In the genomic region with DNA sequence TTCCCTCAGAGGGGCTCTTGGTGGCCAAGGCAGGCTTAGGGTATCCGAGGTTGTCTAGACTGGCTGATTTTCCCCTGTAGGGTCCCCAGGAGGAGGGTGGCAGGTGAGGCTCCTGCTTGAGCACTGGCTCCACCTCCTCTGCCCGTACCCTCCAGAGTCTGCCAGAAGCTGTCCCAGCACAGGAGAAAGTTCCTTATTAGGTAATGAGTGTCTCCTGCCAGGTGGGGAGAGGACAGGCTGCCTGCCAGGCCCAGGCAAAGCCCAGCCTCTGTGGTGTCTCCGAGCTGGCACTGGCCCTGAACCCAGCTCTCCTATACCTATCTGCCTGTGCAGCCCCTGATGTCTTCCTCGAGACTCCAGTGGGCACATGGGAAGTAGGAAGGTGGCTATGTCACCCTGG, we compare ENCODE assay signal across 25 mouse cellular contexts. TPM values are rescaled to one million over a fixed set of nuclear protein-coding genes. Genes with fewer than 3 reads are reported as not detected.
DNase-seq lines count a peak whose midpoint lies in the region; ATAC-seq lines count a peak whose summit lies in the region.
"Had no signal": no experiment of that assay in that cellular context is flagged by ENCODE, and none has a peak within 500 bp of the region (broad histone marks: within the 10 kb centered on the region; RNA-seq: fewer than 3 reads in every experiment).

No protein-coding gene starts in this region.

- no peak for DNase-seq in heart, embryonic 10.5 days (ENCODE audit: low spot score)
- no peak for DNase-seq in embryonic facial prominence, embryonic 10.5 days (ENCODE audit: low spot score)
- no peak for DNase-seq in limb, embryonic 10.5 days (ENCODE audit: low spot score)
- peak; percentile 79 for DNase-seq in lung, postnatal 25 days (ENCODE audit: low spot score)
- no peak for DNase-seq in midbrain, embryonic 10.5 days (ENCODE audit: low spot score)
- DNase-seq in adrenal gland, adult 8-10 months, result no peak
- DNase-seq: adrenal gland, postnatal 36 days; cerebellum, adult 18-20 months; gastrocnemius, postnatal 36 days; midbrain, embryonic 14.5 days; right cerebral cortex, postnatal 14 days; thymus, postnatal 25 days had no signal

- H3K4me3 ChIP-seq in heart, embryonic 10.5 days, result no peak overlapping the region
- no peak overlapping the region for H3K4me3 ChIP-seq in heart, embryonic 11.5 days (ENCODE audit: low read depth, low read length)
- H3K4me3 ChIP-seq in embryonic facial prominence, embryonic 10.5 days, result no peak overlapping the region
- H3K4me3 ChIP-seq in limb, embryonic 10.5 days, result no peak overlapping the region
- no peak overlapping the region for H3K4me3 ChIP-seq in midbrain, embryonic 10.5 days
- H3K4me3 ChIP-seq in intestine, embryonic 15.5 days (replicated peaks), result no peak overlapping the region
- H3K4me3 ChIP-seq: erythroblast, embryonic 14.5 days; forebrain, embryonic 13.5 days; heart, embryonic 12.5 days; hindbrain, embryonic 15.5 days; limb, embryonic 12.5 days; neural tube, embryonic 15.5 days had no signal

- H3K27ac ChIP-seq in heart, embryonic 10.5 days, result 0 out of 2 replicates have a peak overlapping the region, but pooled peaks have one; percentile 50
- H3K27ac ChIP-seq in heart, embryonic 11.5 days (ENCODE audit: low read depth, low read length), result no peak overlapping the region
- H3K27ac ChIP-seq in embryonic facial prominence, embryonic 10.5 days (replicated peaks), result peak overlapping the region; percentile 40; the same call in 1 of the 2 replicates
- H3K27ac ChIP-seq in limb, embryonic 10.5 days, result peak overlapping the region; percentile 17; the same call in 1 of the 2 replicates
- H3K27ac ChIP-seq in midbrain, embryonic 10.5 days (replicated peaks), result no peak overlapping the region
- H3K27ac ChIP-seq in intestine, embryonic 15.5 days, result no peak overlapping the region
- H3K27ac ChIP-seq: forebrain, embryonic 13.5 days; hindbrain, embryonic 15.5 days; limb, embryonic 12.5 days; liver, embryonic 14.5 days; neural tube, embryonic 15.5 days had no signal

- no peaks in the 10 kb centered on the region for H3K9me3 ChIP-seq in heart, embryonic 10.5 days
- H3K9me3 ChIP-seq in heart, embryonic 11.5 days (replicated peaks; ENCODE audit: control insufficient read depth, low read length), result no peaks in the 10 kb centered on the region
- no peaks in the 10 kb centered on the region for H3K9me3 ChIP-seq in embryonic facial prominence, embryonic 10.5 days
- H3K9me3 ChIP-seq in limb, embryonic 10.5 days (replicated peaks), result no peaks in the 10 kb centered on the region
- no peaks in the 10 kb centered on the region for H3K9me3 ChIP-seq in midbrain, embryonic 10.5 days (replicated peaks)
- H3K9me3 ChIP-seq in intestine, embryonic 15.5 days, result no peaks in the 10 kb centered on the region
- H3K9me3 ChIP-seq: forebrain, embryonic 13.5 days; heart, embryonic 12.5 days; hindbrain, embryonic 15.5 days; limb, embryonic 12.5 days; neural tube, embryonic 15.5 days had no signal

- no peak overlapping the region for H3K9ac ChIP-seq in heart, embryonic 11.5 days (ENCODE audit: low read depth, low read length)
- no peak overlapping the region for H3K9ac ChIP-seq in intestine, embryonic 15.5 days
- H3K9ac ChIP-seq: forebrain, embryonic 13.5 days; heart, embryonic 12.5 days; hindbrain, embryonic 15.5 days; liver, embryonic 14.5 days; neural tube, embryonic 15.5 days had no signal

- WGBS in heart, embryonic 10.5 days, result 64% methylated on average over 4 of the region's 4 CpGs
- 58% methylated on average over 4 of the region's 4 CpGs for WGBS in heart, embryonic 11.5 days (ENCODE audit: insufficient replicate concordance)
- WGBS in embryonic facial prominence, embryonic 10.5 days, result 67% methylated on average over 4 of the region's 4 CpGs
- 71% methylated on average over 4 of the region's 4 CpGs for WGBS in limb, embryonic 10.5 days
- WGBS in midbrain, embryonic 10.5 days, result 63% methylated on average over 4 of the region's 4 CpGs
- 64% methylated on average over 4 of the region's 4 CpGs for WGBS in intestine, embryonic 15.5 days

- ATAC-seq in heart, embryonic 11.5 days (replicated peaks; ENCODE audit: insufficient number of reproducible peaks, low FRiP score, low TSS enrichment), result no peak
- no peak for ATAC-seq in intestine, embryonic 15.5 days
- ATAC-seq: forebrain, embryonic 13.5 days; intestine, embryonic 16.5 days had no signal

- H3K4me2 ChIP-seq in heart, embryonic 11.5 days, result no peak overlapping the region
- H3K4me2 ChIP-seq in intestine, embryonic 15.5 days (replicated peaks), result no peak overlapping the region
- H3K4me2 ChIP-seq: forebrain, embryonic 13.5 days; heart, embryonic 12.5 days; hindbrain, embryonic 15.5 days; limb, embryonic 12.5 days; neural tube, embryonic 15.5 days had no signal

- no peaks in the 10 kb centered on the region for H3K36me3 ChIP-seq in heart, embryonic 10.5 days
- no peaks in the 10 kb centered on the region for H3K36me3 ChIP-seq in heart, embryonic 11.5 days (ENCODE audit: control insufficient read depth, insufficient read depth, low read length)
- H3K36me3 ChIP-seq in embryonic facial prominence, embryonic 10.5 days (replicated peaks), result no peaks in the 10 kb centered on the region
- H3K36me3 ChIP-seq in limb, embryonic 10.5 days, result no peaks in the 10 kb centered on the region
- H3K36me3 ChIP-seq in midbrain, embryonic 10.5 days, result no peaks in the 10 kb centered on the region
- H3K36me3 ChIP-seq in intestine, embryonic 15.5 days, result no peaks in the 10 kb centered on the region
- H3K36me3 ChIP-seq: G1E; heart, embryonic 12.5 days; hindbrain, embryonic 15.5 days; limb, embryonic 12.5 days; neural tube, embryonic 15.5 days had no signal

- peaks cover 37% of the 10 kb centered on the region for H3K4me1 ChIP-seq in heart, embryonic 10.5 days
- H3K4me1 ChIP-seq in heart, embryonic 11.5 days (ENCODE audit: control insufficient read depth, insufficient read depth, low read length), result peaks cover 8% of the 10 kb centered on the region
- H3K4me1 ChIP-seq in embryonic facial prominence, embryonic 10.5 days, result peaks cover 44% of the 10 kb centered on the region
- peaks cover 10% of the 10 kb centered on the region; the same call in 1 of the 2 replicates for H3K4me1 ChIP-seq in limb, embryonic 10.5 days
- peaks cover 18% of the 10 kb centered on the region for H3K4me1 ChIP-seq in midbrain, embryonic 10.5 days
- H3K4me1 ChIP-seq in intestine, embryonic 15.5 days (replicated peaks), result peaks cover 34% of the 10 kb centered on the region
- H3K4me1 ChIP-seq: forebrain, embryonic 13.5 days; hindbrain, embryonic 15.5 days; neural tube, embryonic 15.5 days had no signal

- peaks cover 41% of the 10 kb centered on the region for H3K27me3 ChIP-seq in heart, embryonic 10.5 days (ENCODE audit: insufficient read depth, poor library complexity, severe bottlenecking)
- peaks cover 3% of the 10 kb centered on the region; the same call in 1 of the 2 replicates for H3K27me3 ChIP-seq in heart, embryonic 11.5 days (ENCODE audit: control insufficient read depth, insufficient read depth, low read length)
- H3K27me3 ChIP-seq in embryonic facial prominence, embryonic 10.5 days (replicated peaks; ENCODE audit: low read depth, poor library complexity, severe bottlenecking), result no peaks in the 10 kb centered on the region; the same call in 1 of the 2 replicates
- H3K27me3 ChIP-seq in limb, embryonic 10.5 days (ENCODE audit: low read depth, poor library complexity, severe bottlenecking), result peaks cover 17% of the 10 kb centered on the region
- peaks cover 10% of the 10 kb centered on the region; the same call in 1 of the 2 replicates for H3K27me3 ChIP-seq in midbrain, embryonic 10.5 days (ENCODE audit: low read depth, poor library complexity, severe bottlenecking)
- no peaks in the 10 kb centered on the region for H3K27me3 ChIP-seq in intestine, embryonic 15.5 days (replicated peaks)
- H3K27me3 ChIP-seq: hindbrain, embryonic 15.5 days had no signal

RNA-seq across cellular contexts. Expression of a gene that starts 37.6 kb away (rescaled TPM):
- 0.80 and 1.7 TPM in 2 replicates for polyA plus RNA-seq in heart, embryonic 10.5 days (2016; fragmentation: Nextera tagmentation; extraction: Ambion mirVana)
- 2.5 and 2.8 TPM in 2 replicates for polyA plus RNA-seq in heart, embryonic 11.5 days (2014; fragmentation: Nextera tagmentation; extraction: Ambion mirVana)
- 0.04 and 0.16 TPM in 2 replicates for polyA plus RNA-seq in embryonic facial prominence, embryonic 10.5 days (2016; fragmentation: Nextera tagmentation; extraction: Ambion mirVana)
- 0.09 and 0.23 TPM in 2 replicates for polyA plus RNA-seq in limb, embryonic 10.5 days (2016; fragmentation: Nextera tagmentation; extraction: Ambion mirVana)
- 0.06 TPM in 1 of 2 replicates, not detected in the other for polyA plus RNA-seq in midbrain, embryonic 10.5 days (2016; fragmentation: Nextera tagmentation; extraction: Ambion mirVana)
- 1 to 10 TPM; 7.0 to 9.8 (median 8.1) TPM for total RNA-seq in adrenal gland, adult 8-10 months (2022)
- polyA plus RNA-seq in intestine, embryonic 15.5 days (2015; fragmentation: Nextera tagmentation; extraction: Ambion mirVana), result 1.2 TPM in 2 replicates
- polyA plus RNA-seq: erythroblast, embryonic 14.5 days; G1E; midbrain, embryonic 14.5 days had no signal

RNA-seq across cellular contexts. Expression of a gene that starts 39.4 kb away (rescaled TPM):
- 0.49 and 1.8 TPM in 2 replicates for polyA plus RNA-seq in heart, embryonic 10.5 days (2016; fragmentation: Nextera tagmentation; extraction: Ambion mirVana)
- polyA plus RNA-seq in heart, embryonic 11.5 days (2014; fragmentation: Nextera tagmentation; extraction: Ambion mirVana), result 1.3 and 2.2 TPM in 2 replicates
- polyA plus RNA-seq in embryonic facial prominence, embryonic 10.5 days (2016; fragmentation: Nextera tagmentation; extraction: Ambion mirVana), result 0.59 and 0.71 TPM in 2 replicates
- 1.8 and 4.1 TPM in 2 replicates for polyA plus RNA-seq in limb, embryonic 10.5 days (2016; fragmentation: Nextera tagmentation; extraction: Ambion mirVana)
- 0.06 and 0.22 TPM in 2 replicates for polyA plus RNA-seq in midbrain, embryonic 10.5 days (2016; fragmentation: Nextera tagmentation; extraction: Ambion mirVana)
- total RNA-seq in adrenal gland, adult 8-10 months (2022), result under 1 TPM; 0.49 to 0.91 (median 0.71) TPM
- polyA plus RNA-seq in intestine, embryonic 15.5 days (2015; fragmentation: Nextera tagmentation; extraction: Ambion mirVana), result 4.1 TPM in 2 replicates
- total RNA-seq: G1E; layer of hippocampus, postnatal 10 days had no signal
- polyA plus RNA-seq: erythroblast, embryonic 14.5 days; G1E; hindbrain, embryonic 15.5 days; large intestine, adult 2 months had no signal

RNA-seq across cellular contexts. Expression of a gene that starts 48.3 kb away (rescaled TPM):
- 59.5 and 77.0 TPM in 2 replicates for polyA plus RNA-seq in heart, embryonic 10.5 days (2016; fragmentation: Nextera tagmentation; extraction: Ambion mirVana)
- polyA plus RNA-seq in heart, embryonic 11.5 days (2014; fragmentation: Nextera tagmentation; extraction: Ambion mirVana), result 49.4 and 50.1 TPM in 2 replicates
- 86.5 and 91.5 TPM in 2 replicates for polyA plus RNA-seq in embryonic facial prominence, embryonic 10.5 days (2016; fragmentation: Nextera tagmentation; extraction: Ambion mirVana)
- polyA plus RNA-seq in limb, embryonic 10.5 days (2016; fragmentation: Nextera tagmentation; extraction: Ambion mirVana), result 92.3 and 97.5 TPM in 2 replicates
- polyA plus RNA-seq in midbrain, embryonic 10.5 days (2016; fragmentation: Nextera tagmentation; extraction: Ambion mirVana), result 80.8 TPM in 2 replicates
- 10 to 100 TPM; 31.4 to 48.9 (median 37.0) TPM for total RNA-seq in adrenal gland, adult 8-10 months (2022)
- 61.1 and 62.0 TPM in 2 replicates for polyA plus RNA-seq in intestine, embryonic 15.5 days (2015; fragmentation: Nextera tagmentation; extraction: Ambion mirVana)

Comparison
In these comparisons a context has a peak if more than half of its experiments do, and no peak if none do; other contexts are left out.
1. H3K27ac ChIP-seq: peak in heart, embryonic 10.5 days (single experiment), embryonic facial prominence, embryonic 10.5 days (single experiment) and limb, embryonic 10.5 days (single experiment); none in heart, embryonic 11.5 days (single experiment), midbrain, embryonic 10.5 days (single experiment) and intestine, embryonic 15.5 days (single experiment).